Mouse (Mus musculus): ENCODE data around the gene Stpg2. TPM values are rescaled to one million over a fixed set of nuclear protein-coding genes. Genes with fewer than 3 reads are reported as not detected.

The Stpg2 gene
- polyA plus RNA-seq, 1 experiment from 2014 or later, result not detected

DNA sequence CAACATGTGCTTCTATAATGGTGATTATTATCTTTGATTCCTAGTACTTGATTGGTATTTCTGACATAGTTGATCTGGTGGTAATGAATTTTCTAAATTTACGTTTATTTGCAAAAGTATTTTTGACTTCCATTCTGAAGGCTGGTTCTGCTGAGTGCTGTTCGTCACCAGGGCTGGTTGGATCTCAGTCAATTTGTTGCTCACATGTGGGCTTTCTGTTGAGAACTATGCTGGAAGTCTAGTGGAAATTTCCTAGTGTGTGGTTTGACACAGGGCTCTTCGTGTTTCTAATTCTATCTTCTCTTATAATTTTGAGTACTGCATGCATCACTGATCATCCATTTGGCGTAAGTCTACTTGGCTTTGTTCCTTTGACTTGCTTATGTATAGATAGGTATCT, 504.3 kb downstream of the Stpg2 start:
- 82% methylated on average over 4 of the region's 4 CpGs for WGBS
- TF ChIP-seq CTCF (IDR thresholded peaks at IDR 0.05; ENCODE audit: low read depth) (no peak), EP300 (optimal IDR thresholded peaks at IDR 0.05) (no peak)
- H3K9me3 ChIP-seq (ENCODE audit: control insufficient read depth, low read length), result no peaks in the 10 kb centered on the region
- DNase-seq (ENCODE audit: low spot score) (no peak), ATAC-seq (ENCODE audit: low FRiP score, low TSS enrichment) (no peak)
- H3K9ac ChIP-seq (ENCODE audit: low read length), result no peak overlapping the region
- H3K4me2 ChIP-seq (replicated peaks; ENCODE audit: low read depth), result no peak overlapping the region
- H3K36me3 ChIP-seq (ENCODE audit: control insufficient read depth, insufficient read depth, low read length), result no peaks in the 10 kb centered on the region
- H3K27ac ChIP-seq (replicated peaks), result no peak overlapping the region
- no peaks in the 10 kb centered on the region for H3K27me3 ChIP-seq (ENCODE audit: control insufficient read depth, insufficient read depth, low read length)
- H3K4me1 ChIP-seq (replicated peaks; ENCODE audit: control insufficient read depth, insufficient read depth), result no peaks in the 10 kb centered on the region
- no peak overlapping the region for H3K4me3 ChIP-seq (ENCODE audit: low read depth, low read length)

DNA sequence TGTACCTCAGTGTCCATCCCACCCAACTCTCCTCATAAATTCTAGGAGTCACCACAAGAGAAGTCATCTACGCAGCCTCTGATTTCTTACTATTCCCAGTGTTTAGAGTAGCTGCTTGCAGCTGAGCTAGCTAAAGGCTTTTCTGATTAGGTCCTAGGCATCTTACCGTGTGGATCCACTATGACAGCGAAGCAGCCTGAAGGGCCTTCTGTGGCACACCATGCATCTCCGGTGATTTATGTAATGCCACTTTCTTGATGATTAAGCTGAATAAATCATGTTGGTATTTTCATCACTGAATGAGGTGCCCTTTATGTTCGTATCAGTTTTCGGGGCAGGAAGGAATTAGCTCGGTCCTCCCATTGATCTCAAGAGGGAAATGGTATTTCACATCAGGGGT, 523.3 kb downstream of the Stpg2 start:
- Histone ChIP-seq H3K27me3 (ENCODE audit: control insufficient read depth, insufficient read depth, low read length) (no peaks in the 10 kb centered on the region), H3K27ac (replicated peaks) (no peak overlapping the region), H3K9me3 (ENCODE audit: control insufficient read depth, low read length) (no peaks in the 10 kb centered on the region), H3K4me2 (replicated peaks; ENCODE audit: low read depth) (no peak overlapping the region), H3K9ac (ENCODE audit: low read length) (no peak overlapping the region), H3K36me3 (ENCODE audit: control insufficient read depth, insufficient read depth, low read length) (no peaks in the 10 kb centered on the region), H3K4me1 (replicated peaks; ENCODE audit: control insufficient read depth, insufficient read depth) (no peaks in the 10 kb centered on the region), H3K4me3 (ENCODE audit: low read depth, low read length) (no peak overlapping the region)
- whole genome bisulfite sequencing, result 84% methylated on average over 7 of the region's 7 CpGs
- TF ChIP-seq EP300 (optimal IDR thresholded peaks at IDR 0.05) (no peak), CTCF (IDR thresholded peaks at IDR 0.05; ENCODE audit: low read depth) (no peak)
- DNase-seq (ENCODE audit: low spot score) (no peak), ATAC-seq (ENCODE audit: low FRiP score, low TSS enrichment) (no peak)

DNA sequence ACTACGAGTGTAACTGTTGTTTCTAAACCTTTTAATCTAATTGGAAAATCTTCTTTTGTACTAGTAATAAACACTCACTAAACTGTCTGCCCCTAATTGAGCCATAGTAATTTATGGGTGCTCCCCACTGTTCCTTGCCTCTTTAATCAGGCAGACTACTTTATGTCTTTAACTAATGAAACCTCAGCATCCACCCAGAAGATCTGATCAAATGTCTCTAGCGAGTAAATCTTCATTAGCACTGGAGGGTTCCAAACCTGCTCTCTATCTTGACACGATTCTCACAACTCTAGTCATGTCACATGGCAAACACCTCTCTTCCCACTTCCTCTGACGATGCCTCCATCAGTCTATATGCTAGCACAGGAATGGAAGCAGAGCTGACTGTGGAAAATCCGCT, 523.8 kb downstream of the Stpg2 start:
- H3K9ac ChIP-seq (ENCODE audit: low read length), result no peak overlapping the region
- no peak for DNase-seq (ENCODE audit: low spot score)
- H3K9me3 ChIP-seq (ENCODE audit: control insufficient read depth, low read length), result no peaks in the 10 kb centered on the region
- 75% methylated on average over 5 of the region's 5 CpGs for WGBS
- no peaks in the 10 kb centered on the region for H3K4me1 ChIP-seq (replicated peaks; ENCODE audit: control insufficient read depth, insufficient read depth)
- no peak overlapping the region for H3K4me3 ChIP-seq (ENCODE audit: low read depth, low read length)
- H3K36me3 ChIP-seq (ENCODE audit: control insufficient read depth, insufficient read depth, low read length), result no peaks in the 10 kb centered on the region
- H3K27ac ChIP-seq (replicated peaks), result no peak overlapping the region
- no peak for ATAC-seq (ENCODE audit: low FRiP score, low TSS enrichment)
- H3K27me3 ChIP-seq (ENCODE audit: control insufficient read depth, insufficient read depth, low read length), result no peaks in the 10 kb centered on the region
- H3K4me2 ChIP-seq (replicated peaks; ENCODE audit: low read depth), result no peak overlapping the region
- no peak for TF ChIP-seq EP300 (optimal IDR thresholded peaks at IDR 0.05)
- TF ChIP-seq CTCF (IDR thresholded peaks at IDR 0.05; ENCODE audit: low read depth), result no peak

DNA sequence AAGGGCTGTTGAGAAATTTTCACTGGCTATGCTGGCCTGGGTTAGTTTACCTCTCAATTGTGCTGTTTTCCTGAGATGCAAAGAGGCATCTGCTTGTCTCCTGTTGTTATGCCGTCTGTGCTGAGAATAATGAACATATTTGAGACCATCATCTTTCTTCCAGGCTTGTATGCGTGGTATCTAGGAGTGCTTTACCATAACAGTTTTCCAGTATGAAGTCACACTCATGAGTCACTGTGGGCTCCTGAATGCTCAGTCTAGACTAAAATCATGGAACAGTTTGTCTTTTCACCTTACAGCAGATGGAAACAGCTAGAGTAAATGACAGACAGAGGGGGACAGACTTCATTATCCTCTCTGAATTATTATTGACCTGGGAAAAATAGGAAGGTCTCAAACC, 527.7 kb downstream of the Stpg2 start:
- H3K27ac ChIP-seq (replicated peaks), result no peak overlapping the region
- DNase-seq (ENCODE audit: low spot score), result no peak
- no peak overlapping the region for H3K4me2 ChIP-seq (replicated peaks; ENCODE audit: low read depth)
- 84% methylated on average over 2 of the region's 2 CpGs for WGBS
- no peaks in the 10 kb centered on the region for H3K4me1 ChIP-seq (replicated peaks; ENCODE audit: control insufficient read depth, insufficient read depth)
- no peak for TF ChIP-seq CTCF (IDR thresholded peaks at IDR 0.05; ENCODE audit: low read depth)
- TF ChIP-seq EP300 (optimal IDR thresholded peaks at IDR 0.05), result no peak
- H3K27me3 ChIP-seq (ENCODE audit: control insufficient read depth, insufficient read depth, low read length), result no peaks in the 10 kb centered on the region
- H3K36me3 ChIP-seq (ENCODE audit: control insufficient read depth, insufficient read depth, low read length), result no peaks in the 10 kb centered on the region
- no peak overlapping the region for H3K9ac ChIP-seq (ENCODE audit: low read length)
- H3K9me3 ChIP-seq (ENCODE audit: control insufficient read depth, low read length), result no peaks in the 10 kb centered on the region
- ATAC-seq (ENCODE audit: low FRiP score, low TSS enrichment), result no peak
- no peak overlapping the region for H3K4me3 ChIP-seq (ENCODE audit: low read depth, low read length)

DNA sequence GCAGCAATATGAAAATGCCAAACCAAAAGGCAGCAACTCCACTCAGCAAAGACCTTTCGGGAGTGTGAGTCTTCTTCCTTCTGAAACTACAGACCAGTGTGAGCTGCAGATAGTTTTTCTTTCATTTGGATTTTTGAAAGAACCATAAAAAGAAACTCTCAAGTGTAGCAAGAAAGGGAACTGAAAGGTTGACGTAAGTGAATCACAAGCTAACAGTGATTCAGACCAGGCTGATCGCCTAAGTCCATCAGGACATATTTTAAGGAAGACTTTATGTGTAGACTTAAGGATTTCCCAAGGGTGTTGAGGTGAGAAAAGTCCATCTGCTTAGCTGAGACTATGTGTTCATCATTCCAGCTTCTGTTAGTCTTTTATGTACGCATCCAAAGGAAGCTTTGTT, 533.9 kb downstream of the Stpg2 start:
- no peak overlapping the region for H3K4me3 ChIP-seq (ENCODE audit: low read depth, low read length)
- H3K27me3 ChIP-seq (ENCODE audit: control insufficient read depth, insufficient read depth, low read length), result no peaks in the 10 kb centered on the region
- H3K9ac ChIP-seq (ENCODE audit: low read length), result no peak overlapping the region
- no peaks in the 10 kb centered on the region for H3K36me3 ChIP-seq (ENCODE audit: control insufficient read depth, insufficient read depth, low read length)
- no peaks in the 10 kb centered on the region for H3K9me3 ChIP-seq (ENCODE audit: control insufficient read depth, low read length)
- TF ChIP-seq CTCF (IDR thresholded peaks at IDR 0.05; ENCODE audit: low read depth) (no peak), EP300 (optimal IDR thresholded peaks at IDR 0.05) (no peak)
- ATAC-seq (ENCODE audit: low FRiP score, low TSS enrichment) (no peak), DNase-seq (ENCODE audit: low spot score) (no peak)
- WGBS, result 88% methylated on average over 4 of the region's 4 CpGs
- no peak overlapping the region for H3K27ac ChIP-seq (replicated peaks)
- no peaks in the 10 kb centered on the region for H3K4me1 ChIP-seq (replicated peaks; ENCODE audit: control insufficient read depth, insufficient read depth)
- no peak overlapping the region for H3K4me2 ChIP-seq (replicated peaks; ENCODE audit: low read depth)

Other genes with a start within 250 kb of the Stpg2 start
- gene Rap1gds1, start 130.5 kb upstream of the Stpg2 start, polyA plus RNA-seq (2015; fragmentation: Nextera tagmentation; extraction: Ambion mirVana), result 22.5 and 24.1 TPM in 2 replicates